Mouse (Mus musculus) cerebellum, postnatal 36 days (tissue): Measurements from ENCODE around the gene Dazl.

ENCODE experiments used
- DNase-seq, 2 experiments: peaks; one replicate each; pipeline ENCODE4 v3.0.0; 2021 to 2022; ENCODE audit warnings: mixed read lengths in 2 of 2

Dazl gene

GRCm38 (mm10) chr17:50293241-50293731 is at the start of gene Dazl:
Gene Dazl, minus strand, starts transcription at chr17:50293636.
- peak; percentile 15 to 30 for DNase-seq

GRCm38 (mm10) chr17:50341850-50342544 is 48.6 kb upstream of the Dazl start:
- no peak for DNase-seq

- no peak for DNase-seq
These were observed 45.5 kb upstream of the Dazl start for GRCm38 (mm10) chr17:50338901-50339300.

GRCm38 (mm10) chr17:50335776-50336175 is 42.3 kb upstream of the Dazl start:
- no peak for DNase-seq

- DNase-seq: no peak
These were observed 41.3 kb upstream of the Dazl start for GRCm38 (mm10) chr17:50334694-50335093.

- DNase-seq: no peak
These were observed 38.5 kb upstream of the Dazl start for GRCm38 (mm10) chr17:50332012-50332300.

- DNase-seq: no peak
These were observed 38.0 kb upstream of the Dazl start for GRCm38 (mm10) chr17:50331171-50332011.

- no peak for DNase-seq
These were observed 36.8 kb upstream of the Dazl start for GRCm38 (mm10) chr17:50330245-50330644.

- no peak for DNase-seq
These were observed 31.2 kb upstream of the Dazl start for GRCm38 (mm10) chr17:50324658-50325057.

- DNase-seq: no peak
These were observed 25.4 kb upstream of the Dazl start for GRCm38 (mm10) chr17:50318810-50319209.

GRCm38 (mm10) chr17:50316216-50317150 is 23.0 kb upstream of the Dazl start:
- DNase-seq: peak; percentile 46 to 47

- DNase-seq: no peak
These were observed 16.8 kb upstream of the Dazl start for GRCm38 (mm10) chr17:50310148-50310802.

GRCm38 (mm10) chr17:50309512-50310072 is 16.2 kb upstream of the Dazl start:
- DNase-seq: no peak

- DNase-seq: no peak
These were observed 15.4 kb upstream of the Dazl start for GRCm38 (mm10) chr17:50308880-50309279.

- DNase-seq: no peak
These were observed 14.7 kb upstream of the Dazl start for GRCm38 (mm10) chr17:50308059-50308647.

GRCm38 (mm10) chr17:50302867-50303266 is 9.4 kb upstream of the Dazl start:
- no peak for DNase-seq

GRCm38 (mm10) chr17:50300171-50300841 is 6.9 kb upstream of the Dazl start:
- no peak for DNase-seq

GRCm38 (mm10) chr17:50298821-50299220 is 5.4 kb upstream of the Dazl start:
- no peak for DNase-seq

GRCm38 (mm10) chr17:50294726-50295125 is 1.3 kb upstream of the Dazl start:
- DNase-seq: peak; percentile 13 to 22

GRCm38 (mm10) chr17:50292661-50293171 is 720 bp downstream of the Dazl start:
- peak; percentile 82 to 92 for DNase-seq
